ENCODE assay signal across 30 mouse cellular contexts in genomic region chr6:138645604-138646003, GRCm38 (mm10). TPM values are rescaled to one million over a fixed set of nuclear protein-coding genes. Genes with fewer than 3 reads are reported as not detected.
"Had no signal": no experiment of that assay in that cellular context is flagged by ENCODE, and none has a peak within 500 bp of the region (broad histone marks: within the 10 kb centered on the region; RNA-seq: fewer than 3 reads in every experiment).

No protein-coding gene starts in this region.

- H3K9ac ChIP-seq: embryonic facial prominence, embryonic 13.5 days; embryonic facial prominence, embryonic 15.5 days; forebrain, embryonic 13.5 days; forebrain, embryonic 15.5 days; forebrain, postnatal 0 days had no signal

- H3K9me3 ChIP-seq: embryonic facial prominence, embryonic 13.5 days; embryonic facial prominence, embryonic 15.5 days; forebrain, embryonic 10.5 days; forebrain, embryonic 13.5 days; forebrain, embryonic 15.5 days; heart, embryonic 10.5 days had no signal

- H3K4me3 ChIP-seq: embryonic facial prominence, embryonic 13.5 days; embryonic facial prominence, embryonic 15.5 days; erythroblast, embryonic 14.5 days; forebrain, embryonic 10.5 days; forebrain, embryonic 13.5 days; forebrain, embryonic 15.5 days; gastrocnemius, adult 2 months; heart, adult 2 months; heart, embryonic 10.5 days had no signal

- H3K36me3 ChIP-seq: embryonic facial prominence, embryonic 13.5 days; embryonic facial prominence, embryonic 15.5 days; forebrain, embryonic 10.5 days; forebrain, embryonic 15.5 days; heart, embryonic 10.5 days had no signal

- H3K27ac ChIP-seq: embryonic facial prominence, embryonic 13.5 days; embryonic facial prominence, embryonic 15.5 days; forebrain, embryonic 10.5 days; forebrain, embryonic 13.5 days; forebrain, embryonic 15.5 days; gastrocnemius, adult 2 months; heart, adult 2 months; heart, embryonic 10.5 days had no signal

- DNase-seq: cerebellum, adult 2 months; cerebellum, adult 8-10 months; cerebellum, adult 9-10 months; cerebellum, adult 9-11 months; cerebellum, postnatal 10 days; cerebellum, postnatal 14 days; cerebellum, postnatal 25 days; cerebellum, postnatal 36 days; embryo, embryonic 11 days; forebrain, postnatal 0 days; gastrocnemius, adult 2 months; gastrocnemius, postnatal 10 days; gastrocnemius, postnatal 14 days; gastrocnemius, postnatal 25 days; gastrocnemius, postnatal 36 days; heart, adult 11 months; heart, adult 18-20 months; heart, adult 2 months had no signal

- ATAC-seq: forebrain, embryonic 13.5 days; forebrain, embryonic 14.5 days; forebrain, embryonic 15.5 days; forebrain, embryonic 16.5 days; forebrain, postnatal 0 days had no signal

- H3K27me3 ChIP-seq: embryonic facial prominence, embryonic 13.5 days; embryonic facial prominence, embryonic 15.5 days; forebrain, embryonic 13.5 days; forebrain, embryonic 15.5 days had no signal

- H3K4me1 ChIP-seq: embryonic facial prominence, embryonic 13.5 days; embryonic facial prominence, embryonic 15.5 days; forebrain, embryonic 10.5 days; forebrain, embryonic 13.5 days; forebrain, embryonic 15.5 days; heart, embryonic 10.5 days had no signal

- H3K4me2 ChIP-seq: embryonic facial prominence, embryonic 13.5 days; embryonic facial prominence, embryonic 15.5 days; forebrain, embryonic 13.5 days; forebrain, embryonic 15.5 days had no signal

RNA-seq across cellular contexts. Expression of gene Igbp1b, which starts 12.7 kb away (rescaled TPM):
- polyA plus RNA-seq: cerebellum, adult 2 months; embryonic facial prominence, embryonic 11.5 days; embryonic facial prominence, embryonic 13.5 days; embryonic facial prominence, embryonic 14.5 days; embryonic facial prominence, embryonic 15.5 days; erythroblast, embryonic 14.5 days; forebrain, embryonic 10.5 days; gonadal fat pad, adult 2 months; heart, adult 2 months; heart, embryonic 10.5 days had no signal
